Mouse (Mus musculus): ENCODE measurements around the gene Sh3bp5. TPM values are rescaled to one million over a fixed set of nuclear protein-coding genes. Genes with fewer than 3 reads are reported as not detected.

The Sh3bp5 gene
- polyA plus RNA-seq, 1 experiment from 2014 or later: 13.6 TPM

- H3K9ac ChIP-seq (ENCODE audit: low read depth, low read length): no peak overlapping the region
- H3K36me3 ChIP-seq (ENCODE audit: control insufficient read depth, insufficient read depth, low read length): no peaks in the 10 kb centered on the region
- ATAC-seq (ENCODE audit: low FRiP score) (no peak), DNase-seq (ENCODE audit: low spot score) (no peak)
- H3K4me3 ChIP-seq (ENCODE audit: low read depth, low read length): no peak overlapping the region
- WGBS: 80% methylated on average over 15 of the region's 15 CpGs
- H3K4me1 ChIP-seq (replicated peaks; ENCODE audit: control insufficient read depth, insufficient read depth, low read length): 0 out of 2 replicates have a peak, but pooled peaks cover 3% of the 10 kb centered on the region
- H3K27me3 ChIP-seq (ENCODE audit: control insufficient read depth, insufficient read depth, low read length): no peaks in the 10 kb centered on the region
- no peaks in the 10 kb centered on the region for H3K9me3 ChIP-seq (ENCODE audit: control insufficient read depth, low read length)
- no peak overlapping the region for H3K4me2 ChIP-seq (replicated peaks; ENCODE audit: low read depth, low read length)
- H3K27ac ChIP-seq (ENCODE audit: low read depth, low read length): no peak overlapping the region
These were observed 7.5 kb downstream of the Sh3bp5 start for GRCm38 (mm10) chr14:31428211-31429003.

GRCm38 (mm10) chr14:31422961-31423791 is 12.7 kb downstream of the Sh3bp5 start:
- Histone ChIP-seq H3K4me3 (ENCODE audit: low read depth, low read length) (no peak overlapping the region), H3K4me2 (replicated peaks; ENCODE audit: low read depth, low read length) (no peak overlapping the region), H3K4me1 (replicated peaks; ENCODE audit: control insufficient read depth, insufficient read depth, low read length) (0 out of 2 replicates have a peak, but pooled peaks cover 5% of the 10 kb centered on the region), H3K9me3 (ENCODE audit: control insufficient read depth, low read length) (no peaks in the 10 kb centered on the region), H3K27ac (ENCODE audit: low read depth, low read length) (no peak overlapping the region), H3K36me3 (ENCODE audit: control insufficient read depth, insufficient read depth, low read length) (no peaks in the 10 kb centered on the region), H3K27me3 (ENCODE audit: control insufficient read depth, insufficient read depth, low read length) (no peaks in the 10 kb centered on the region), H3K9ac (ENCODE audit: low read depth, low read length) (no peak overlapping the region)
- WGBS: 77% methylated on average over 11 of the region's 11 CpGs
- DNase-seq (ENCODE audit: low spot score): no peak
- no peak for ATAC-seq (ENCODE audit: low FRiP score)

- 94% methylated on average over 5 of the region's 5 CpGs for WGBS
- H3K9ac ChIP-seq (ENCODE audit: low read depth, low read length): no peak overlapping the region
- ATAC-seq (ENCODE audit: low FRiP score): no peak
These were observed 13.5 kb downstream of the Sh3bp5 start for GRCm38 (mm10) chr14:31422395-31422794.

GRCm38 (mm10) chr14:31421509-31422295 is 14.2 kb downstream of the Sh3bp5 start:
- no peak overlapping the region for H3K4me3 ChIP-seq (ENCODE audit: low read depth, low read length)
- H3K4me1 ChIP-seq (replicated peaks; ENCODE audit: control insufficient read depth, insufficient read depth, low read length): 0 out of 2 replicates have a peak, but pooled peaks cover 5% of the 10 kb centered on the region
- no peaks in the 10 kb centered on the region for H3K36me3 ChIP-seq (ENCODE audit: control insufficient read depth, insufficient read depth, low read length)
- no peaks in the 10 kb centered on the region for H3K27me3 ChIP-seq (ENCODE audit: control insufficient read depth, insufficient read depth, low read length)
- DNase-seq (ENCODE audit: low spot score) (no peak), ATAC-seq (ENCODE audit: low FRiP score) (no peak)
- no peak overlapping the region for H3K9ac ChIP-seq (ENCODE audit: low read depth, low read length)
- H3K27ac ChIP-seq (ENCODE audit: low read depth, low read length): no peak overlapping the region
- H3K9me3 ChIP-seq (ENCODE audit: control insufficient read depth, low read length): no peaks in the 10 kb centered on the region
- no peak overlapping the region for H3K4me2 ChIP-seq (replicated peaks; ENCODE audit: low read depth, low read length)
- 85% methylated on average over 18 of the region's 18 CpGs for WGBS

More at GRCm38 (mm10) chr14:31422395-31422794, 13.5 kb downstream of the Sh3bp5 start:
- Histone ChIP-seq H3K4me3 (ENCODE audit: low read depth, low read length) (no peak overlapping the region), H3K36me3 (ENCODE audit: control insufficient read depth, insufficient read depth, low read length) (no peaks in the 10 kb centered on the region), H3K27me3 (ENCODE audit: control insufficient read depth, insufficient read depth, low read length) (no peaks in the 10 kb centered on the region), H3K9me3 (ENCODE audit: control insufficient read depth, low read length) (no peaks in the 10 kb centered on the region), H3K4me1 (replicated peaks; ENCODE audit: control insufficient read depth, insufficient read depth, low read length) (0 out of 2 replicates have a peak, but pooled peaks cover 5% of the 10 kb centered on the region), H3K4me2 (replicated peaks; ENCODE audit: low read depth, low read length) (no peak overlapping the region), H3K27ac (ENCODE audit: low read depth, low read length) (no peak overlapping the region)
- no peak for DNase-seq (ENCODE audit: low spot score)

GRCm38 (mm10) chr14:31420985-31421384 is 14.9 kb downstream of the Sh3bp5 start:
- H3K27ac ChIP-seq (ENCODE audit: low read depth, low read length): no peak overlapping the region
- 58% methylated on average over 7 of the region's 7 CpGs for WGBS
- H3K36me3 ChIP-seq (ENCODE audit: control insufficient read depth, insufficient read depth, low read length): no peaks in the 10 kb centered on the region
- H3K4me2 ChIP-seq (replicated peaks; ENCODE audit: low read depth, low read length): no peak overlapping the region
- no peak overlapping the region for H3K4me3 ChIP-seq (ENCODE audit: low read depth, low read length)
- H3K4me1 ChIP-seq (replicated peaks; ENCODE audit: control insufficient read depth, insufficient read depth, low read length): 0 out of 2 replicates have a peak, but pooled peaks cover 5% of the 10 kb centered on the region
- H3K9me3 ChIP-seq (ENCODE audit: control insufficient read depth, low read length): no peaks in the 10 kb centered on the region
- H3K27me3 ChIP-seq (ENCODE audit: control insufficient read depth, insufficient read depth, low read length): no peaks in the 10 kb centered on the region
- H3K9ac ChIP-seq (ENCODE audit: low read depth, low read length): 0 out of 2 replicates have a peak overlapping the region, but pooled peaks have one; percentile 1
- ATAC-seq (ENCODE audit: low FRiP score) (no peak), DNase-seq (ENCODE audit: low spot score) (no peak)

GRCm38 (mm10) chr14:31420562-31420961 is 15.3 kb downstream of the Sh3bp5 start:
- Histone ChIP-seq H3K4me3 (ENCODE audit: low read depth, low read length) (no peak overlapping the region), H3K9ac (ENCODE audit: low read depth, low read length) (no peak overlapping the region), H3K4me2 (replicated peaks; ENCODE audit: low read depth, low read length) (no peak overlapping the region), H3K27ac (ENCODE audit: low read depth, low read length) (no peak overlapping the region), H3K9me3 (ENCODE audit: control insufficient read depth, low read length) (no peaks in the 10 kb centered on the region), H3K27me3 (ENCODE audit: control insufficient read depth, insufficient read depth, low read length) (no peaks in the 10 kb centered on the region), H3K36me3 (ENCODE audit: control insufficient read depth, insufficient read depth, low read length) (no peaks in the 10 kb centered on the region), H3K4me1 (replicated peaks; ENCODE audit: control insufficient read depth, insufficient read depth, low read length) (0 out of 2 replicates have a peak, but pooled peaks cover 5% of the 10 kb centered on the region)
- ATAC-seq (ENCODE audit: low FRiP score): no peak
- no peak for DNase-seq (ENCODE audit: low spot score)
- 94% methylated on average over 7 of the region's 7 CpGs for WGBS

GRCm38 (mm10) chr14:31420135-31420534 is 15.7 kb downstream of the Sh3bp5 start:
- Histone ChIP-seq H3K9me3 (ENCODE audit: control insufficient read depth, low read length) (no peaks in the 10 kb centered on the region), H3K4me2 (replicated peaks; ENCODE audit: low read depth, low read length) (no peak overlapping the region), H3K36me3 (ENCODE audit: control insufficient read depth, insufficient read depth, low read length) (no peaks in the 10 kb centered on the region), H3K27ac (ENCODE audit: low read depth, low read length) (no peak overlapping the region), H3K4me1 (replicated peaks; ENCODE audit: control insufficient read depth, insufficient read depth, low read length) (0 out of 2 replicates have a peak, but pooled peaks cover 5% of the 10 kb centered on the region), H3K27me3 (ENCODE audit: control insufficient read depth, insufficient read depth, low read length) (no peaks in the 10 kb centered on the region), H3K4me3 (ENCODE audit: low read depth, low read length) (no peak overlapping the region), H3K9ac (ENCODE audit: low read depth, low read length) (no peak overlapping the region)
- DNase-seq (ENCODE audit: low spot score): no peak
- ATAC-seq (ENCODE audit: low FRiP score): no peak
- WGBS: 89% methylated on average over 8 of the region's 8 CpGs

- Histone ChIP-seq H3K4me1 (replicated peaks; ENCODE audit: control insufficient read depth, insufficient read depth, low read length) (0 out of 2 replicates have a peak, but pooled peaks cover 5% of the 10 kb centered on the region), H3K36me3 (ENCODE audit: control insufficient read depth, insufficient read depth, low read length) (no peaks in the 10 kb centered on the region), H3K4me2 (replicated peaks; ENCODE audit: low read depth, low read length) (no peak overlapping the region), H3K27ac (ENCODE audit: low read depth, low read length) (no peak overlapping the region), H3K27me3 (ENCODE audit: control insufficient read depth, insufficient read depth, low read length) (no peaks in the 10 kb centered on the region), H3K9ac (ENCODE audit: low read depth, low read length) (no peak overlapping the region), H3K9me3 (ENCODE audit: control insufficient read depth, low read length) (no peaks in the 10 kb centered on the region), H3K4me3 (ENCODE audit: low read depth, low read length) (no peak overlapping the region)
- 38% methylated on average over 4 of the region's 4 CpGs for WGBS
- ATAC-seq (ENCODE audit: low FRiP score) (no peak), DNase-seq (ENCODE audit: low spot score) (no peak)
These were observed 16.6 kb downstream of the Sh3bp5 start for GRCm38 (mm10) chr14:31419279-31419678.

All from hindbrain, embryonic 11.5 days (tissue).